Mouse (Mus musculus) left cerebral cortex, postnatal 4 days (tissue): ENCODE results near the gene Ablim2. TPM values are rescaled to one million over a fixed set of nuclear protein-coding genes. Genes with fewer than 3 reads are reported as not detected.

ENCODE experiments used
- DNase-seq: peaks from one replicate; pipeline ENCODE4 v3.0.0-alpha.2; 2022
- intact Hi-C: fragments of 180-260 bp; cut with DNase I; formaldehyde crosslinking; loops from one replicate; pipeline ENCODE4 v1.15.1; 2025
- total RNA-seq, 2 experiments: library from RNA; stranded (reverse); gene quantifications; 2 replicates each; pipeline ENCODE4 v1.2.3; 2021

The Ablim2 gene
- total RNA-seq, 2 experiments from 2014 or later, result 48.5 to 53.3 TPM

GRCm38 (mm10) chr5:35765909-35766308 is 8.2 kb downstream of the Ablim2 start:
- intact Hi-C loops, result no loop called here
- no peak for DNase-seq

GRCm38 (mm10) chr5:35768525-35768924 is 10.8 kb downstream of the Ablim2 start:
- intact Hi-C loops, result no loop called here

GRCm38 (mm10) chr5:35768997-35769396 is 11.3 kb downstream of the Ablim2 start:
- DNase-seq, result no peak
- intact Hi-C loops, result no loop called here

More at GRCm38 (mm10) chr5:35768525-35768924, 10.8 kb downstream of the Ablim2 start:
- no peak for DNase-seq

- intact Hi-C loops, result no loop called here
- no peak for DNase-seq
Observed at GRCm38 (mm10) chr5:35770246-35770645, 12.6 kb downstream of the Ablim2 start.

- no peak for DNase-seq
- intact Hi-C loops, result no loop called here
Observed at GRCm38 (mm10) chr5:35770891-35771663, 13.4 kb downstream of the Ablim2 start.

- DNase-seq, result peak; percentile 70
- intact Hi-C loops, result no loop called here
Observed at GRCm38 (mm10) chr5:35773274-35774136, 15.8 kb downstream of the Ablim2 start.

DNA sequence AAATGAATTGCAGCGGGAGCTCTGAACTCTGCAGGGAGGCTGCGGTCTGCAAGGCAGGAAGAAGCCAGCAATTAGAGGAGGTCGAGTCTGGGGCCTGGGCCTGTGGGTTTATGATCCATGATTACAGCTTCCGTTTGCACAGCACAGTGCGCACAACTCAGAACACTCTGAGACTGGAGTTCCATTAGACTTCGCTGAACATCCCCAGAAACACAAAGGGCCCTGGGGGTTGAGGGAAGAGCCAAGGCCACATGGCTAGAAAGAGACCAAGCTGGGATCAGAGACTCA is 16.4 kb downstream of the Ablim2 start:
- DNase-seq, result no peak
- intact Hi-C loops, result no loop called here

- no peak for DNase-seq
- intact Hi-C loops, result no loop called here
Observed at GRCm38 (mm10) chr5:35781116-35781515, 23.4 kb downstream of the Ablim2 start.

GRCm38 (mm10) chr5:35782648-35783180 is 25.0 kb downstream of the Ablim2 start:
- intact Hi-C loops, result no loop called here
- no peak for DNase-seq

DNA sequence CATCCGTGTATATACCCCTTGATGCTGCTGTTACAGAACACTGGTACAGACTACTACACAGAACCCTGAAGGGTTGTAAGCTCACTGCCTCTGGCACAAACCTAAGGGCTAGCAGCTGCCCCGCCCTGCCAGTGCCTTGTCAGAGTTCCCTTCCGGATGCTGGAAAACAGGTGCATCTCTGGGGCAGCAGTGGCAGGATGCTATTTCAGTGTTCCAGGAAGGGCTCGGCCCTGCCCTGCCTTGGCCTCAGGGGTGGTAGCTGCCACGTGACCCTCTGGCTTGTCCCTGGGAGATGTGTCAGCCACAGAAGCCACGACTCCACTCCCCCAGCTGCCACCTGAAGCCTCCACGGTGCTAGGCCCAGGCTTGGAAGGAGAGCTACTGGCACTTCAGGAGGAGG is 28.2 kb downstream of the Ablim2 start:
- intact Hi-C loops, result no loop called here

DNA sequence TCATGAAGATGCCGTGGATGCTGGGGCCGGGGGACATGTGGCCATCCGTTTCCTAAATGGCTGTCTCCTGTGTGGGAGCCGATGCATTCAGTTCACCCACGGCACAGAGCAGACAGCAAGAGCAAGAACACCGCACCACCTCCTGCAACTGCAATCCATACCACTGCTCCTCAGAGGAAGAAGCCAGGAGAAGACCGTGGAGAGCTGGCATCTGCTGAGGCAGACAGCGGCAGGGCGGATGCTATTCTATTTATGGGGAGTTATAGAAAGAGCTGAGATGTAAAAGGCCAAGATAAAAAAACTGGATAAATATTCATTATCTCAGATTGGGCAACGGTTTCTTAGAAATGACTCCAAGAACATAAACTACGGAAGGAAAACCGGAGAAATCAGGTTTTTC is 30.2 kb downstream of the Ablim2 start:
- DNase-seq, result no peak
- intact Hi-C loops, result no loop called here

More for the DNA sequence above, 28.2 kb downstream of the Ablim2 start:
- no peak for DNase-seq

DNA sequence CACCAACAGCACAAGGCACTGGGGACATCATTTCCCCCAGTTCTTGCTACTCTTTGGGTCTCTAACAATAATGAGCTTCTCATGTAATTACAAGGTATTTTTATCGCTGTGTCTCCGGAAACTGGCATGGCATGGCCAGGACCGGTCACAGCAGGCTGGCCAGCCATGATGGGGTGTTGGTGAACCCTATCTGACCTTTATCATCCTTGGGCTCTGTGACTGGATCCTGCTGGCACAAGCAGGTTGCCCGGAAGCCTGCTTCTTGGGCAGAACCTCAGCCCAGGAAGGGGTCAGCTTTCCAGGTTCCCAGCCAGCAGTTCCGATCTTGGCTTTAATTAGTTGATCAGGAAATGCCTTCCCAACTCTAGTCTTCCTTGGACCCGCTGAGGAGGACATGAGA is 31.0 kb downstream of the Ablim2 start:
- intact Hi-C loops, result no loop called here
- no peak for DNase-seq

- intact Hi-C loops, result no loop called here
- DNase-seq, result no peak
Observed at GRCm38 (mm10) chr5:35789697-35790096, 32.0 kb downstream of the Ablim2 start.

DNA sequence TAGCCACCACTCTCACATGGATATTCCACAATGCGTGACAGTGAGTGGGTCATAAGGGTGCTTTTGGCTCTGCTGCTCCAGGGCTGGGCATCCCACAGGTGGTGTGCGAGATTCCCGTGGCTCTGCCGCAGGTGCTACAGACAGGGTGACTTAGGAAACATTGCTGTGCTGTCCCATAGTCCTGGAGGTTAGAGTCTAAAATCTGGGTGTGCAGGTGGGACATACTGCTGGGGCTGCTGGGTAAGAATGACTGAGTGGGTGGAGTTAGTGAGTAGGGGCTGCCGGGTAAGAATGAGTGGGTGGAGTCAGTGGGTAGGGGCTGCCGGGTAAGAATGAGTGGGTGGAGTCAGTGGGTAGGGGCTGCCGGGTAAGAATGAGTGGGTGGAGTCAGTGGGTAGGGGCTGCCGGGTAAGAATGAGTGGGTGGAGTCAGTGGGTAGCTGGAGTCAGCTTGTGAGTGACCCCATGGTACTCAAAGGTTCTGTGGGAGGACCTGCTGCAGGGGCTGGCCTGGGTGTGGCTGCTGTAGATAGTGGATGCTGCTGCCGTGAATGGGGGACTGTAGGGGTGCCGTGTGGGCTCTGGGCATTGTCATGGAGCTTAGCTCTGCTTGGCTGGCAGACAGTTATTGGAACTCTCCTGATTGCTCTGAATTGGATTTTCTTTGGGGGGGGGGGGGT is 32.8 kb downstream of the Ablim2 start:
- intact Hi-C loops, result no loop called here
- no peak for DNase-seq

GRCm38 (mm10) chr5:35793971-35794370 is 36.3 kb downstream of the Ablim2 start:
- intact Hi-C loops, result no loop called here
- no peak for DNase-seq

- intact Hi-C loops, result no loop called here
- DNase-seq, result no peak
Observed at GRCm38 (mm10) chr5:35794942-35795341, 37.3 kb downstream of the Ablim2 start.

GRCm38 (mm10) chr5:35795481-35796048 is 37.9 kb downstream of the Ablim2 start:
- DNase-seq, result peak; percentile 69
- intact Hi-C loops, result no loop called here

DNA sequence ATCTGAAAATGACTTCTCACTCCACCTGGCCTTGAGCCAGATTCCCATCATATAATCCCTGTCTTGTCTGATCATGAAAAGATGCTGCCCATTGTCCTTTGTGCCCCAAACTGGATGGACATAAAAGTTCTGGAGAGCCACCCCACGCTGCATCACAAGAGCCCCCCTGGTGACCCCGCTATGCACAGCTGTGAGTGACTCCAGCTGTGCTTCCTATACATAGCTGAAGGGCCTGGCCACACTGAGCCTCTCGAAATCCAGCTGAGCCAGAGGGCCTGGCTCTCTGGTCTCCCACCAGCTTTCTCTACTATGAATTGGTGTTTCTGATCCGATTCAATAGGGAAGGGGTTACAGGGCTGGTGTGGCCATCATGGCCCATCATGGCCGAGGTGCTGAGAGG is 38.5 kb downstream of the Ablim2 start:
- DNase-seq, result no peak
- intact Hi-C loops, result no loop called here

DNA sequence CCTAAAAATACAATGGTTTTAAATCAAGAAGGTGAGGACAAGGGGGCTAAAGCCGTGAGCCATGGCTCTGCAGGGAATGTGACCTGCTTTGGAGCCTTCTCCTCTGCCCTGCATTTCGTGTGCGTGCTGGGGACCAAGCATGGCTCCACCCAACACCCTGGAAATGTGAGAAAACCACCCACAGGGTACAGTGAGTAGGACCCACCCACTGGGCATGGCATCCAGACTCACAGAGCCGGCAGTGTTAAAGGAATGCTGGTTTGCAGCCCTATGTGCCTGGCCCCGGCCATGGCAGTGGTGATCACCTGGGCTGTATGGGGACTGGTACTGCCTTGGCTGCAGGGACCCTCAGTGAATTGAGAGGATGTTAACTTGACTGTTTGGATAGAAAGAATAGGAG is 41.4 kb downstream of the Ablim2 start:
- DNase-seq, result no peak
- intact Hi-C loops, result loop anchor here (2.0 kb wide), 1 partner anchor 56 kb away; no protein-coding TSS in a partner anchor

- no peak for DNase-seq
- intact Hi-C loops, result no loop called here
Observed at GRCm38 (mm10) chr5:35803416-35803815, 45.7 kb downstream of the Ablim2 start.

GRCm38 (mm10) chr5:35804685-35805084 is 47.0 kb downstream of the Ablim2 start:
- no peak for DNase-seq
- intact Hi-C loops, result no loop called here
